Comparison of ENCODE assay signal across 28 mouse cellular contexts in the genomic region with DNA sequence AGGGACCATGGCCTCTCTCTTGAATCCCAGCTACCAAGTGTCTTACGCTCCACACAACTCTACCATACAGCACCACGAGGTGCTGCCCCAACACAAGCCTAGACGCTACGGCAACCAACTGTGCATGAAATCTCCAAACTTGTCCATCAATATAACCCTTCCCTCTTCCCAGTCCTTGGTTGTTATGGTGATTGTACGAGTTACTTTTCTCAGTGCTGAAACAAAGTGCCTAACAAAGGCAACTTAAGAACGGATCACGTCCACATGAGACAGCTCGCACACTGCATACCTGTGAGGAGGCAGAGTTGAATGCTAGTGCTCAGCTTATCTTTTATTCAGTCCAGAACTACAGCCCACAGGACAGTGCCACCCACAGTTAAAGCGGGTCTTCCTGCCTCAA. TPM values are rescaled to one million over a fixed set of nuclear protein-coding genes. Genes with fewer than 3 reads are reported as not detected.
DNase-seq lines count a peak whose midpoint lies in the region; ATAC-seq and TF ChIP-seq lines count a peak whose summit lies in the region.
"Had no signal": no experiment of that assay in that cellular context is flagged by ENCODE, and none has a peak within 500 bp of the region (broad histone marks: within the 10 kb centered on the region; RNA-seq: fewer than 3 reads in every experiment).

No protein-coding gene starts in this region.

- H3K4me2 ChIP-seq in intestine, postnatal 0 days (replicated peaks; ENCODE audit: low read depth), result no peak overlapping the region
- no peak overlapping the region for H3K4me2 ChIP-seq in intestine, embryonic 16.5 days (ENCODE audit: low read depth, low read length)
- no peak overlapping the region for H3K4me2 ChIP-seq in CH12.LX (ENCODE audit: insufficient read depth, low read depth, poor library complexity, severe bottlenecking)
- H3K4me2 ChIP-seq: embryonic facial prominence, embryonic 13.5 days; forebrain, embryonic 12.5 days; forebrain, embryonic 15.5 days; heart, embryonic 12.5 days; heart, embryonic 15.5 days; hindbrain, embryonic 15.5 days; intestine, embryonic 15.5 days had no signal

- no peak for TF ChIP-seq EP300 in CH12.LX (IDR thresholded peaks at IDR 0.05; ENCODE audit: low read length)

- H3K36me3 ChIP-seq in intestine, postnatal 0 days (ENCODE audit: control insufficient read depth, insufficient read depth), result no peaks in the 10 kb centered on the region
- no peaks in the 10 kb centered on the region for H3K36me3 ChIP-seq in intestine, embryonic 16.5 days (ENCODE audit: control insufficient read depth, insufficient read depth, low read length)
- H3K36me3 ChIP-seq in CH12.LX (replicated peaks in 1 of 2; ENCODE audit: control insufficient read depth in 1 of 2, insufficient read depth in 1 of 2, low read length in 1 of 2), result peaks cover 0 to 7% of the 10 kb centered on the region in 2 experiments
- no peaks in the 10 kb centered on the region for H3K36me3 ChIP-seq in macrophage (ENCODE audit: inconsistent target)
- H3K36me3 ChIP-seq: embryonic facial prominence, embryonic 10.5 days; embryonic facial prominence, embryonic 13.5 days; forebrain, embryonic 12.5 days; forebrain, embryonic 15.5 days; heart, embryonic 12.5 days; heart, embryonic 15.5 days; hindbrain, embryonic 15.5 days; intestine, embryonic 15.5 days had no signal

- H3K27me3 ChIP-seq in intestine, postnatal 0 days (replicated peaks; ENCODE audit: control insufficient read depth, insufficient read depth, low read length), result no peaks in the 10 kb centered on the region
- H3K27me3 ChIP-seq in intestine, embryonic 16.5 days (replicated peaks; ENCODE audit: control insufficient read depth, insufficient read depth, low read length), result no peaks in the 10 kb centered on the region
- no peaks in the 10 kb centered on the region for H3K27me3 ChIP-seq in CH12.LX (replicated peaks)
- H3K27me3 ChIP-seq: embryonic facial prominence, embryonic 13.5 days; forebrain, embryonic 12.5 days; forebrain, embryonic 15.5 days; heart, embryonic 12.5 days; heart, embryonic 15.5 days; hindbrain, embryonic 15.5 days; intestine, embryonic 15.5 days had no signal

- no peaks in the 10 kb centered on the region for H3K9me3 ChIP-seq in intestine, postnatal 0 days (ENCODE audit: control insufficient read depth)
- no peaks in the 10 kb centered on the region for H3K9me3 ChIP-seq in intestine, embryonic 16.5 days (ENCODE audit: control insufficient read depth, low read length)
- no peaks in the 10 kb centered on the region for H3K9me3 ChIP-seq in CH12.LX (replicated peaks; ENCODE audit: low read length)
- H3K9me3 ChIP-seq: embryonic facial prominence, embryonic 10.5 days; embryonic facial prominence, embryonic 13.5 days; forebrain, embryonic 12.5 days; forebrain, embryonic 15.5 days; heart, embryonic 12.5 days; heart, embryonic 15.5 days; hindbrain, embryonic 15.5 days; intestine, embryonic 15.5 days had no signal

- no peak overlapping the region for H3K9ac ChIP-seq in intestine, postnatal 0 days (ENCODE audit: low read depth, low read length)
- no peak overlapping the region for H3K9ac ChIP-seq in intestine, embryonic 16.5 days (ENCODE audit: low read depth, low read length)
- H3K9ac ChIP-seq in CH12.LX (ENCODE audit: insufficient read depth, low read depth), result no peak overlapping the region
- H3K9ac ChIP-seq: embryonic facial prominence, embryonic 13.5 days; forebrain, embryonic 12.5 days; forebrain, embryonic 15.5 days; heart, embryonic 12.5 days; heart, embryonic 15.5 days; hindbrain, embryonic 15.5 days; intestine, embryonic 15.5 days had no signal

- dilution Hi-C loops in CH12.LX (cut with MboI; ENCODE audit: extremely low pct_ligation_motif_present, extremely low pct_unique_long_range_greater_than_20kb, low sequenced_read_pairs), result no loop called here

- DNase-seq in CH12.LX (ENCODE audit: extremely low read depth) (no peak), ZHBTc4 (ENCODE audit: low read depth, low spot score) (peak; percentile 37)
- no peak for DNase-seq in T-cell, adult 2 months (ENCODE audit: low spot score)
- DNase-seq in cerebellum, postnatal 10 days, result no peak
- DNase-seq: adrenal gland, adult 2 months; adrenal gland, postnatal 25 days; B cell, adult 2 months; cerebellum, adult 18-20 months; cerebellum, adult 9-10 months; cerebellum, postnatal 25 days; embryo, embryonic 11 days; gastrocnemius, postnatal 25 days; heart, adult 18-20 months; heart, postnatal 14 days; heart, postnatal 4 days had no signal

- no peak overlapping the region for H3K4me3 ChIP-seq in intestine, postnatal 0 days (ENCODE audit: low read depth, low read length)
- no peak overlapping the region for H3K4me3 ChIP-seq in intestine, embryonic 16.5 days (ENCODE audit: low read length)
- H3K4me3 ChIP-seq in CH12.LX (replicated peaks in 1 of 3; ENCODE audit: low read depth in 2 of 3, low read length in 2 of 3, poor library complexity in 1 of 3) (no peak overlapping the region), macrophage (ENCODE audit: inconsistent target) (no peak overlapping the region)
- H3K4me3 ChIP-seq: embryonic facial prominence, embryonic 10.5 days; embryonic facial prominence, embryonic 13.5 days; erythroblast, embryonic 14.5 days; forebrain, embryonic 12.5 days; forebrain, embryonic 15.5 days; heart, embryonic 12.5 days; heart, embryonic 15.5 days; hindbrain, embryonic 15.5 days; intestine, embryonic 15.5 days had no signal

- H3K4me1 ChIP-seq in intestine, postnatal 0 days (replicated peaks; ENCODE audit: control insufficient read depth, insufficient read depth, low read length), result no peaks in the 10 kb centered on the region
- peaks cover 24% of the 10 kb centered on the region for H3K4me1 ChIP-seq in intestine, embryonic 16.5 days (ENCODE audit: control insufficient read depth, insufficient read depth, low read length)
- peaks cover 22 to 70% of the 10 kb centered on the region in 2 experiments for H3K4me1 ChIP-seq in CH12.LX (ENCODE audit: control insufficient read depth in 1 of 2, insufficient read depth in 2 of 2)

- peaks cover 17% of the 10 kb centered on the region for H3K79me2 ChIP-seq in CH12.LX (replicated peaks; ENCODE audit: control insufficient read depth, extremely low read depth, insufficient read depth, poor library complexity, severe bottlenecking)
- H3K79me2 ChIP-seq in macrophage (ENCODE audit: inconsistent target), result peaks cover 100% of the 10 kb centered on the region

- TF ChIP-seq RAD21 in CH12.LX (IDR thresholded peaks at IDR 0.05; ENCODE audit: low read depth, low read length), result peak; percentile 20

- WGBS in intestine, postnatal 0 days, result 87% methylated on average over 9 of the region's 9 CpGs
- WGBS in intestine, embryonic 16.5 days, result 83% methylated on average over 9 of the region's 9 CpGs
- 92% methylated on average over 8 of the region's 9 CpGs for WGBS in macrophage (ENCODE audit: missing documents)

- TF ChIP-seq POLR2A in CH12.LX (IDR thresholded peaks at IDR 0.05; ENCODE audit: low read depth, low read length), result no peak

- in situ Hi-C loops in CH12.LX (cut with MboI; ENCODE audit: low pct_ligation_motif_present, low pct_unique_long_range_greater_than_20kb, low sequenced_read_pairs), result no loop called here

- ATAC-seq in intestine, postnatal 0 days, result no peak
- ATAC-seq in intestine, embryonic 16.5 days, result no peak
- no peak for ATAC-seq in monocyte, adult 5-6 weeks (replicated peaks; ENCODE audit: insufficient number of reproducible peaks, low FRiP score, low TSS enrichment, poor library complexity, severe bottlenecking)
- ATAC-seq: forebrain, embryonic 15.5 days; intestine, embryonic 15.5 days had no signal

- H3K27ac ChIP-seq in intestine, postnatal 0 days (ENCODE audit: low read depth, low read length), result no peak overlapping the region
- no peak overlapping the region for H3K27ac ChIP-seq in intestine, embryonic 16.5 days (ENCODE audit: low read length)
- H3K27ac ChIP-seq in CH12.LX (ENCODE audit: insufficient read depth, low read depth) (no peak overlapping the region), macrophage (peak overlapping the region; percentile 90; the same call in 1 of the 2 replicates)
- H3K27ac ChIP-seq: embryonic facial prominence, embryonic 10.5 days; embryonic facial prominence, embryonic 13.5 days; forebrain, embryonic 12.5 days; forebrain, embryonic 15.5 days; heart, embryonic 15.5 days; hindbrain, embryonic 15.5 days; intestine, embryonic 15.5 days had no signal

- 0 out of 2 replicates have a peak, but pooled peaks have one; percentile 3 for TF ChIP-seq CTCF in intestine, postnatal 0 days (IDR thresholded peaks at IDR 0.05; ENCODE audit: low read depth)
- TF ChIP-seq CTCF in CH12.LX (conservative IDR thresholded peaks at IDR 0.05 in 1 of 2, IDR thresholded peaks at IDR 0.05 in 1 of 2; ENCODE audit: low read depth in 2 of 2, low read length in 2 of 2), result peak in 1 of 2 experiments; percentile 28; a peak in 1 of 4 replicates

TF ChIP-seq in CH12.LX, 34 proteins besides CTCF, POLR2A, EP300 and RAD21:
- TF ChIP-seq ZC3H11A (IDR thresholded peaks at IDR 0.05; ENCODE audit: low read depth, low read length) (no peak), JUN (IDR thresholded peaks at IDR 0.05; ENCODE audit: insufficient read depth, low read depth, low read length) (no peak), CHD2 (IDR thresholded peaks at IDR 0.05; ENCODE audit: low read length) (no peak), ETS1 (conservative IDR thresholded peaks at IDR 0.05; ENCODE audit: low read depth, low read length) (no peak)
TF ChIP-seq in CH12.LX: peak in this region for 0.

RNA-seq across cellular contexts. Expression of a gene that starts 27.9 kb away (rescaled TPM):
- polyA plus RNA-seq in intestine, postnatal 0 days (2015; fragmentation: Nextera tagmentation; extraction: Ambion mirVana), result 40.9 and 47.3 TPM in 2 replicates
- polyA plus RNA-seq in intestine, embryonic 16.5 days (2015; fragmentation: Nextera tagmentation; extraction: Ambion mirVana), result 76.4 and 81.6 TPM in 2 replicates
- total RNA-seq in CH12.LX (2012; rRNA removed), result 47.9 and 48.4 TPM in 2 replicates
- total RNA-seq in CH12.LX (2014; rRNA removed), result 53.6 and 53.7 TPM in 2 replicates
- 85.5 and 99.3 TPM in 2 replicates for polyA plus RNA-seq in CH12.LX (2012; ENCODE audit: insufficient read length, low read depth)
- 100 to 1,000 TPM in 3 of 26 experiments, 10 to 100 TPM in 23; 41.6 to 120 (median 81.4) TPM for total RNA-seq in macrophage (2018; cell fraction: chromatin; rRNA removed)
- 100 to 1,000 TPM in 1 of 26 experiments, 10 to 100 TPM in 25; 51.3 to 103 (median 81.1) TPM for total RNA-seq in macrophage (2018; cell fraction: cytosol; rRNA removed)
- total RNA-seq in macrophage (2018; cell fraction: nucleus; rRNA removed), result 100 to 1,000 TPM in 2 of 26 experiments, 10 to 100 TPM in 24; 60.5 to 159 (median 76.3) TPM
- 58.4 to 158 TPM (median 89.0 TPM) in 3 replicates for polyA plus RNA-seq in macrophage (2018)
- total RNA-seq in monocyte, adult 5-6 weeks (2017), result 92.8 to 153 TPM (median 103 TPM) in 3 replicates
